Mouse (Mus musculus): Measurements from ENCODE around the gene Lmx1a. TPM values are rescaled to one million over a fixed set of nuclear protein-coding genes. Genes with fewer than 3 reads are reported as not detected.

The Lmx1a gene
- polyA plus RNA-seq (2012; rRNA removed), result 0.03 and 0.06 TPM in 2 replicates

GRCm38 (mm10) chr1:167689232-167689261, at the start of gene Lmx1a:
Gene Lmx1a (plus strand): TSS chr1:167689237.
- DNase-seq (ENCODE audit: low spot score), result no peak

GRCm38 (mm10) chr1:167644866-167645537, 44.0 kb upstream of the Lmx1a start:
- DNase-seq (ENCODE audit: low spot score), result peak; percentile 69

GRCm38 (mm10) chr1:167648670-167649069, 40.4 kb upstream of the Lmx1a start:
- DNase-seq (ENCODE audit: low spot score), result no peak

- no peak for DNase-seq (ENCODE audit: low spot score)
Observed at GRCm38 (mm10) chr1:167649122-167649633, 39.9 kb upstream of the Lmx1a start.

- no peak for DNase-seq (ENCODE audit: low spot score)
Observed at GRCm38 (mm10) chr1:167652336-167652735, 36.7 kb upstream of the Lmx1a start.

- DNase-seq (ENCODE audit: low spot score), result no peak
Observed at GRCm38 (mm10) chr1:167659065-167659464, 30.0 kb upstream of the Lmx1a start.

GRCm38 (mm10) chr1:167660521-167661101, 28.4 kb upstream of the Lmx1a start:
- DNase-seq (ENCODE audit: low spot score), result no peak

- DNase-seq (ENCODE audit: low spot score), result no peak
Observed at GRCm38 (mm10) chr1:167661123-167661522, 27.9 kb upstream of the Lmx1a start.

GRCm38 (mm10) chr1:167663136-167663535, 25.9 kb upstream of the Lmx1a start:
- no peak for DNase-seq (ENCODE audit: low spot score)

- DNase-seq (ENCODE audit: low spot score), result peak; percentile 37
Observed at GRCm38 (mm10) chr1:167669796-167670195, 19.2 kb upstream of the Lmx1a start.

- DNase-seq (ENCODE audit: low spot score), result no peak
Observed at GRCm38 (mm10) chr1:167672433-167672987, 16.5 kb upstream of the Lmx1a start.

GRCm38 (mm10) chr1:167679061-167679460, 10.0 kb upstream of the Lmx1a start:
- DNase-seq (ENCODE audit: low spot score), result no peak

- DNase-seq (ENCODE audit: low spot score), result no peak
Observed at GRCm38 (mm10) chr1:167688001-167688346, 1.1 kb upstream of the Lmx1a start.

- peak; percentile 27 for DNase-seq (ENCODE audit: low spot score)
Observed at GRCm38 (mm10) chr1:167688347-167689231, 448 bp upstream of the Lmx1a start.

GRCm38 (mm10) chr1:167689262-167690137, 463 bp downstream of the Lmx1a start:
- DNase-seq (ENCODE audit: low spot score), result no peak

- DNase-seq (ENCODE audit: low spot score), result no peak
Observed at GRCm38 (mm10) chr1:167690138-167690710, 1.2 kb downstream of the Lmx1a start.

- no peak for DNase-seq (ENCODE audit: low spot score)
Observed at GRCm38 (mm10) chr1:167690716-167691550, 1.9 kb downstream of the Lmx1a start.

- no peak for DNase-seq (ENCODE audit: low spot score)
Observed at GRCm38 (mm10) chr1:167691911-167692682, 3.1 kb downstream of the Lmx1a start.

GRCm38 (mm10) chr1:167692683-167693045, 3.6 kb downstream of the Lmx1a start:
- DNase-seq (ENCODE audit: low spot score), result no peak

Data from urinary bladder, adult 2 months (tissue).